ENCODE assay signal across 13 mouse cellular contexts in the genomic region with DNA sequence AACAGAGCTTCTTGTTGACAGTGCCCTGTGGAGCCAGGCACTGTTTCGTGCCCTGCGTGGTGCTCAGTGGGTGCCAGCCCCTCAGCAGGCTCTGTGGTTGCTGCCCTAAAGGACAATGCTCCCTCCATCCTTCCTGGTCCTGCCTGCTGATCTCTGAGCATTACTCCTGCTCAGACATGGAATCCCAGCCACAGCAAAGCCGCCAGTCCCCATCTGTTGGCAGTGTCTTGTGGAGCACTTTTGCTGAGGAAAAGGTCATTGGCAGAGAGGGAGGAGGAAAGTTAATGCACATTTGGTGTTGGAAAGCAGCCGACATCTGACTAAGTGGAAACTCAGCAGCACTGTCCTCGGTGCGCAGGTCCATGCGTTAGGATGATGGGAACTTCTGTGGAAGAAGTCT.
DNase-seq lines count a peak whose midpoint lies in the region; ATAC-seq and TF ChIP-seq lines count a peak whose summit lies in the region.
"Had no signal": no experiment of that assay in that cellular context is flagged by ENCODE, and none has a peak within 500 bp of the region (broad histone marks: within the 10 kb centered on the region; RNA-seq: fewer than 3 reads in every experiment).

No protein-coding gene starts in this region.

- no peak for ATAC-seq in midbrain, postnatal 0 days (ENCODE audit: low FRiP score)
- ATAC-seq in midbrain, embryonic 16.5 days: no peak
- peak; percentile 28; the same call in 1 of the 2 replicates for ATAC-seq in neural tube, embryonic 15.5 days (ENCODE audit: low FRiP score)
- no peak for ATAC-seq in stomach, postnatal 0 days (ENCODE audit: low FRiP score, low TSS enrichment)
- ATAC-seq: inflammation-experienced regulatory T-cells, adult 6 months; Patski had no signal

- H3K27me3 ChIP-seq in heart, embryonic 10.5 days (ENCODE audit: insufficient read depth, poor library complexity, severe bottlenecking): no peaks in the 10 kb centered on the region
- H3K27me3 ChIP-seq in midbrain, postnatal 0 days (ENCODE audit: insufficient read depth, low read length): no peaks in the 10 kb centered on the region
- no peaks in the 10 kb centered on the region for H3K27me3 ChIP-seq in midbrain, embryonic 16.5 days (ENCODE audit: control insufficient read depth, insufficient read depth, low read depth, low read length)
- no peaks in the 10 kb centered on the region for H3K27me3 ChIP-seq in neural tube, embryonic 15.5 days (replicated peaks)
- no peaks in the 10 kb centered on the region for H3K27me3 ChIP-seq in stomach, postnatal 0 days (ENCODE audit: control insufficient read depth, insufficient read depth, low read length)
- H3K27me3 ChIP-seq: Patski had no signal

- no peak overlapping the region for H3K4me2 ChIP-seq in midbrain, postnatal 0 days (ENCODE audit: low read depth, low read length, poor library complexity, severe bottlenecking)
- no peak overlapping the region for H3K4me2 ChIP-seq in midbrain, embryonic 16.5 days (ENCODE audit: low read length)
- no peak overlapping the region for H3K4me2 ChIP-seq in neural tube, embryonic 15.5 days
- no peak overlapping the region for H3K4me2 ChIP-seq in stomach, postnatal 0 days (replicated peaks; ENCODE audit: low read depth)

- no peak overlapping the region for H3K4me3 ChIP-seq in heart, embryonic 10.5 days
- no peak overlapping the region for H3K4me3 ChIP-seq in midbrain, postnatal 0 days (ENCODE audit: low read depth, low read length)
- H3K4me3 ChIP-seq in midbrain, embryonic 16.5 days (ENCODE audit: low read depth, low read length): no peak overlapping the region
- H3K4me3 ChIP-seq in neural tube, embryonic 15.5 days (replicated peaks): no peak overlapping the region
- H3K4me3 ChIP-seq in stomach, postnatal 0 days (ENCODE audit: low read depth, low read length): no peak overlapping the region
- H3K4me3 ChIP-seq: myocyte had no signal

- H3K9ac ChIP-seq in midbrain, postnatal 0 days (replicated peaks; ENCODE audit: low read length, poor library complexity, severe bottlenecking): no peak overlapping the region
- no peak overlapping the region for H3K9ac ChIP-seq in midbrain, embryonic 16.5 days (ENCODE audit: low read depth, low read length)
- no peak overlapping the region for H3K9ac ChIP-seq in neural tube, embryonic 15.5 days (replicated peaks)
- no peak overlapping the region for H3K9ac ChIP-seq in stomach, postnatal 0 days (ENCODE audit: low read length)
- H3K9ac ChIP-seq: liver, embryonic 14.5 days had no signal

- H3K4me1 ChIP-seq in heart, embryonic 10.5 days: peaks cover 31% of the 10 kb centered on the region
- H3K4me1 ChIP-seq in midbrain, postnatal 0 days (ENCODE audit: insufficient read depth, low read length): no peaks in the 10 kb centered on the region
- H3K4me1 ChIP-seq in midbrain, embryonic 16.5 days (ENCODE audit: control insufficient read depth, insufficient read depth, low read length): no peaks in the 10 kb centered on the region; the same call in 1 of the 2 replicates
- H3K4me1 ChIP-seq in neural tube, embryonic 15.5 days: peaks cover 7% of the 10 kb centered on the region
- no peaks in the 10 kb centered on the region for H3K4me1 ChIP-seq in stomach, postnatal 0 days (replicated peaks; ENCODE audit: control insufficient read depth, insufficient read depth)

- no peak for TF ChIP-seq CTCF in midbrain, postnatal 0 days (IDR thresholded peaks at IDR 0.05)
- TF ChIP-seq CTCF in stomach, postnatal 0 days (IDR thresholded peaks at IDR 0.05; ENCODE audit: low read depth): no peak

- WGBS in heart, embryonic 10.5 days: 51% methylated on average over 7 of the region's 7 CpGs
- 34% methylated on average over 7 of the region's 7 CpGs for WGBS in midbrain, postnatal 0 days
- WGBS in midbrain, embryonic 16.5 days: 38% methylated on average over 7 of the region's 7 CpGs
- WGBS in neural tube, embryonic 15.5 days: 60% methylated on average over 7 of the region's 7 CpGs
- 57% methylated on average over 7 of the region's 7 CpGs for WGBS in stomach, postnatal 0 days

- peak; percentile 88 for DNase-seq in heart, adult 11 months
- DNase-seq in heart, embryonic 10.5 days (ENCODE audit: low spot score): no peak
- peak; percentile 74 for DNase-seq in midbrain, postnatal 0 days (ENCODE audit: low spot score)
- peak; percentile 76 to 85 for DNase-seq in cerebellum, postnatal 10 days
- DNase-seq in stomach, postnatal 0 days (ENCODE audit: low spot score): no peak
- DNase-seq in adrenal gland, adult 18-20 months (ENCODE audit: low spot score in 2 of 2): no peak
- DNase-seq: adrenal gland, postnatal 10 days had no signal

- H3K9me3 ChIP-seq in heart, embryonic 10.5 days: no peaks in the 10 kb centered on the region
- no peaks in the 10 kb centered on the region for H3K9me3 ChIP-seq in midbrain, postnatal 0 days (ENCODE audit: low read length)
- no peaks in the 10 kb centered on the region for H3K9me3 ChIP-seq in midbrain, embryonic 16.5 days (replicated peaks; ENCODE audit: control insufficient read depth, low read length, poor library complexity, severe bottlenecking)
- no peaks in the 10 kb centered on the region for H3K9me3 ChIP-seq in neural tube, embryonic 15.5 days (replicated peaks)
- no peaks in the 10 kb centered on the region for H3K9me3 ChIP-seq in stomach, postnatal 0 days (ENCODE audit: control insufficient read depth, low read length)

- H3K27ac ChIP-seq in heart, embryonic 10.5 days: no peak overlapping the region; the same call in 1 of the 2 replicates
- H3K27ac ChIP-seq in midbrain, postnatal 0 days (ENCODE audit: low read depth, low read length): no peak overlapping the region
- H3K27ac ChIP-seq in midbrain, embryonic 16.5 days (ENCODE audit: low read length): no peak overlapping the region
- no peak overlapping the region; the same call in 1 of the 2 replicates for H3K27ac ChIP-seq in neural tube, embryonic 15.5 days (replicated peaks)
- H3K27ac ChIP-seq in stomach, postnatal 0 days (replicated peaks): no peak overlapping the region
- H3K27ac ChIP-seq: liver, embryonic 14.5 days had no signal

- no peak for TF ChIP-seq EP300 in stomach, postnatal 0 days (optimal IDR thresholded peaks at IDR 0.05)

- peaks cover 51% of the 10 kb centered on the region for H3K36me3 ChIP-seq in heart, embryonic 10.5 days
- H3K36me3 ChIP-seq in midbrain, postnatal 0 days (ENCODE audit: insufficient read depth, low read length): peaks cover 25% of the 10 kb centered on the region
- peaks cover 16% of the 10 kb centered on the region for H3K36me3 ChIP-seq in midbrain, embryonic 16.5 days (ENCODE audit: control insufficient read depth, insufficient read depth, low read length)
- H3K36me3 ChIP-seq in neural tube, embryonic 15.5 days: peaks cover 32% of the 10 kb centered on the region
- peaks cover 13% of the 10 kb centered on the region; the same call in 1 of the 2 replicates for H3K36me3 ChIP-seq in stomach, postnatal 0 days (ENCODE audit: control insufficient read depth, insufficient read depth, low read length)

Comparison
In these comparisons a context has a peak if more than half of its experiments do, and no peak if none do; other contexts are left out.
1. DNase-seq: peak in heart, adult 11 months (single experiment), midbrain, postnatal 0 days (single experiment) and cerebellum, postnatal 10 days (2 of 2); none in heart, embryonic 10.5 days (single experiment), stomach, postnatal 0 days (single experiment) and adrenal gland, adult 18-20 months (0 of 2).